Mouse (Mus musculus): ENCODE measurements around the gene Usp17la.
"Not testable (repeated sequence)": the region's sequence is repeated elsewhere in the genome, so short reads cannot be mapped to it uniquely, and the experiment has no call there.

The Usp17la gene

DNA sequence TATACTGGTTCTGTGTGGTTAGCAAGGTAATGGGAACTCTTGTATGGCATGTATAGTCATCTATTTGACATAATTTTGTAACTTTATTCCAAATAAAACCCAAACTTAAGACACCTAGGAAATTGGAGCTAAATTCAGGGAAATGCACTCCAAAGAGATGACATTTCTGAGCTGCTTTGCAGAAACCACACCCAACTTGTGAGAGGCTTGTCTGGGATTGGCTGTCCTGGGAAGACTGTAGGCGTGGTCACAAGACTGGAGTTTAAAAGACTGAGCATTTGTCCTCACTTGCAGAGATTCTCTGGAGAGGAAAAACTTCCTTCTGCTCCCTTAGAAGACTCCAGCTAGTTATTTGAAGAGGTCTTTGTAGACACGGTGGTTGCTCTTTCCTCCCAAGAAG, at the start of gene Usp17la:
TSS of gene Usp17la (plus strand) at position 301 of the 400 bp plus-strand sequence.
- not testable (repeated sequence) for DNase-seq

DNA sequence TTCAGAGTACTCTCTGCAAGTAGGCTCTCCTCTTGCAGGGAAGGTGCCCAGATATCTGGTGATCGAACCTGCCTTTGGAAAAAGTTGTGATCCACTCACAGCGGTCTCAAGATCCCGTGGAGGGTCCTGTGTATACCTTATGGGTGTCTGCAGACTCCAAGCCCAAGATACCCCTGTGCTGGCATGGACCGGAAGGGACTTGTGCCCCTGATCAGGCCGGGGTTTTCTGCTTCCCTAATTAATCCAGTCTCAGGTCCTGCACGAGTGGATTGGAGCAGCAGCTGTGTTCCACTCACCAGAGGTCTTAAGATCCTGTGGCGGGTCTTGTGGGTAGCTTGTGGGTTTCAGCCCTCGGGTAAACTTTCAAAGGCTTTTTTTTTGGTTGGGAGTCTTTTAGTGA, 46.5 kb upstream of the Usp17la start:
- not testable (repeated sequence) for DNase-seq

DNA sequence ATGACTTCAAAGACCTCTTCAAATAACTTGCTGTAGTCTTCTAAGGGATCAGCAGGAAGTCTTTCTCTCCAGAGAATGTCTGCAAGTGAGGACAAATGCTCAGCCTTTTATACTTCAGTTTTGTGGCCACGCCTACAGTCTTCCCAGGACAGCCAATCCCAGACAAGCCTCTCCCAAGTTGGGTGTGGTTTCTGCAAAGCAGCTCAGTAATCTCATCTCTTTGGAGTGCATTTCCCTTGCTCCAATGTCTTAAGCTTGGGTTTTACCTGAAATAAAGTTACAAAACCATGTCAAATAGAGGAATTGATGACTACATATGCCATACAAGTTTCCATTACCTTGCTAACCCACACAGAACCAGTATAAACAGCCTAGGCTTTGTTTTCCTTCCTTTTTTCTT, 14.3 kb upstream of the Usp17la start, which contains the start of gene Usp17lb:
TSS of gene Usp17lb (minus strand) at position 101 of the 400 bp plus-strand sequence.
- DNase-seq = no peak

GRCm38 (mm10) chr7:104843731-104844287, 13.0 kb upstream of the Usp17la start:
- no peak for DNase-seq

- DNase-seq = not testable (repeated sequence)
Measured at GRCm38 (mm10) chr7:104851546-104851945, 5.3 kb upstream of the Usp17la start.

- DNase-seq = no peak
Measured at GRCm38 (mm10) chr7:104855248-104855750, 1.5 kb upstream of the Usp17la start.

DNA sequence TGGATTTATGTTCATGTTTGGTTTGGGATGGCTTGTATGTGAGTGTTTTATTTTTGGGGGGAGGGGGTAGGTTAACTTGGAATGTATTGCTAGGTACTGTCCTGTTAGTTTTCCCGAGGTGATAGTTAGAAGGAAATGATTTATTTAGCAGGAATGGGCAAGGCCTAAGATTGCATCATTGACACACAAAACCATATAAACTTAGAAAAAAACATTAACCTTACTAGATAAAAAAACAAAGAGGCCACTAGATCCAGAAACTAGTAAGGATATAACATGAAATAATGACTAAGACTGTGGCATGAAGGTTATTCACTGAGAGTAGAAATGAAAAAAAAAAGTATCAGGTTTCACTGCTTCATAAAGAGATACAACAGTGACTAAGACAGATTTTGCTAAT, 874 bp downstream of the Usp17la start:
- no peak for DNase-seq

GRCm38 (mm10) chr7:104861381-104861780, 4.6 kb downstream of the Usp17la start:
- no peak for DNase-seq

GRCm38 (mm10) chr7:104877731-104878130, 20.9 kb downstream of the Usp17la start, which contains the start of gene Olfr665:
Gene Olfr665, plus strand, starts transcription at chr7:104878031.
- DNase-seq = no peak

DNA sequence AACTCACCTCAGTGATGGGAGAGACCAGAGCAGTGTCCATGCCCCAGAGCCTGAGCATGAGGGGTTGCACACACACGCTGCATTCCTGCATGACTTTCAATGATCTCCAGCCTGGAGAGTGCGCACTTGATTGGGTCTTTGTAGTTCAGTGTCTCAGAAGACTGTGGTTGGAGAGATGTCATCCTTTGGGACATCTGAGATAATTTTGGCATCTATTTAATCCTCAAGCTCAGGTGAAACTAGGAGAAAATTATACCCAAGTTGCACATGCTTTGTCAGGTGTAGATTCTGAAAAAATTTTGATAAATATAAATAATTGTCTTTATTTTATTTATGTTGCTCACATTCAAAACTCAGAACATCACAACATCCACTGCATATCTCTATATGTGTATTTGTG, 39.0 kb downstream of the Usp17la start, which contains the start of gene Olfr666:
TSS of gene Olfr666 (minus strand) at position 101 of the 400 bp plus-strand sequence.
- no peak for DNase-seq

Measured in kidney, postnatal 14 days (tissue).